Mouse (Mus musculus) thymus, adult 2 months (tissue): ENCODE results near the gene Rnf123. TPM values are rescaled to one million over a fixed set of nuclear protein-coding genes. Genes with fewer than 3 reads are reported as not detected.

Experiments used
- DNase-seq: peaks from one replicate; pipeline ENCODE4 v3.0.0; 2021
- H3K27ac ChIP-seq: fragments of 200-500 bp; 2 replicates; pipeline ENCODE4 v1.5.1; 2012; ENCODE audit warnings: low read length, control low read depth; ENCODE audit not compliant: control insufficient read depth, insufficient read depth
- H3K27me3 ChIP-seq: fragments of 200-500 bp; 2 replicates; pipeline ENCODE4 v1.6.1; 2012; ENCODE audit warnings: mild to moderate bottlenecking, low read length, moderate library complexity, mixed read lengths; ENCODE audit not compliant: control insufficient read depth, insufficient read depth
- H3K36me3 ChIP-seq: fragments of 200-500 bp; 2 replicates; pipeline ENCODE4 v1.6.1; 2012; ENCODE audit warnings: mild to moderate bottlenecking, low read length, moderate library complexity; ENCODE audit not compliant: control insufficient read depth, insufficient read depth
- H3K4me1 ChIP-seq: fragments of 200-500 bp; replicated peaks from 2 replicates; pipeline ENCODE4 v1.6.1; 2012; ENCODE audit warnings: low read length; ENCODE audit not compliant: control insufficient read depth, insufficient read depth
- H3K4me3 ChIP-seq: fragments of 200-500 bp; 2 replicates; pipeline ENCODE4 v1.5.1; 2012; ENCODE audit warnings: mild to moderate bottlenecking, low read length, control low read depth, moderate library complexity; ENCODE audit not compliant: control insufficient read depth, insufficient read depth
- CTCF ChIP-seq: fragments of 200-500 bp; IDR thresholded peaks from 2 replicates; pipeline ENCODE4 v1.5.1; 2012; ENCODE audit warnings: mild to moderate bottlenecking, control low read depth, low read length, moderate library complexity, borderline replicate concordance; ENCODE audit not compliant: control insufficient read depth, poor library complexity, insufficient read depth; ENCODE audit errors: extremely low read depth
- POLR2A ChIP-seq: fragments of 200-500 bp; IDR thresholded peaks from 2 replicates; pipeline ENCODE4 v1.6.1; 2012; ENCODE audit warnings: mild to moderate bottlenecking, low read length, control low read depth, moderate library complexity; ENCODE audit not compliant: control insufficient read depth, poor library complexity, insufficient read depth; ENCODE audit errors: extremely low read depth
- WGBS: fragments of 180-500 bp; shearing (Covaris S2); methylation state at CpG from one replicate; pipeline ENCODE4 v1.1.7; 2018; 5-methylcytosine and 5-hydroxymethylcytosine counted together
- polyA plus RNA-seq: library from polyadenylated mRNA; depleted of rRNA; stranded (reverse); fragments of >200 nt; gene quantifications from 2 replicates; pipeline ENCODE4 v1.2.3, GENCODE M21; 2012

Rnf123 gene
- polyA plus RNA-seq, 1 experiment: 246 TPM

DNA sequence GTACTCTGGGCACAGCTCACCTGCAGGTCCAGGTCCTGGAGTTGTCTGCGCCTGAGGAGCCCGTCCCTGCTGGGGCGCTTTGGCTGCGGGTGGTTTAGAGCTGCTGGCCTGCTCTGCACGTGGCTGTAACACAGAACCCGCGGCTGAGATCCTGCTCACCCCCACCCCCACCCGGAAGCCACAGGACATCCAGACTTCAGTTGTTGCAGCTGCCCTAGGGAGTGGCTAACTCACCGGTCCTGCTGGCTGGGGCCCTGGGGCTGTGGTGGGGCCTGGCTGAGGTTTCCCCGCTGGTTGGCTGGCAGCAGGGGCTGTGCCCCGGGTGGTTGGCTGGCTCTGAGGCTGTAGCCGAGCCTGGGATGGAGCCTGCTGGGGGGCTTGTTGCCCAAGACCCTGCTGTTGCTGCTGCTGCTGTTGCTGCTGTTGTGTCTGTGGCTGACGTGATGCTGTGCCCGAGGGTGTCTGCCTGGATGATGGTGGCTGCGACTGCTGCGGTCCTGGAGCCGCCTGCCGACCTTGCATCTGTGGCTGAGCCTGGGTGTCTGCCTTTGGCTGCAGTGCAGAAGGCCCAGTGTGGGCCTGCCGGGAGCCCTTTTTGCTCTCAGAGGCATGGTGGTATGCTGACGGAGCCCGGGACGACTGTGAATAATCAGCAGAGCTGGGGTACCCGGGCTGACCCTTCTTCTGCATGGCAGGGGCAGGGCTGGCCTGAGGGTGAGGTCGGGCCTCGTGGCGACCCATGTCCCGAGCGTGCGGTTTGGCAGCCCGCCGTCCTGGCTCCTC, 21.8 kb upstream of the Rnf123 start:
- H3K27ac ChIP-seq: no peak overlapping the region
- 35% methylated on average over 31 of the region's 31 CpGs for WGBS
- H3K36me3 ChIP-seq: no peaks in the 10 kb centered on the region
- TF ChIP-seq POLR2A (no peak), CTCF (no peak)
- peak overlapping the region; percentile 19 for H3K4me3 ChIP-seq
- DNase-seq: peak; percentile 31
- H3K27me3 ChIP-seq: no peaks in the 10 kb centered on the region
- peaks cover 37% of the 10 kb centered on the region for H3K4me1 ChIP-seq

GRCm38 (mm10) chr9:108099619-108100018, 16.5 kb upstream of the Rnf123 start:
- H3K27me3 ChIP-seq: no peaks in the 10 kb centered on the region
- TF ChIP-seq POLR2A (no peak), CTCF (no peak)
- H3K27ac ChIP-seq: no peak overlapping the region
- WGBS: 91% methylated on average over 8 of the region's 8 CpGs
- no peaks in the 10 kb centered on the region for H3K36me3 ChIP-seq
- no peak overlapping the region for H3K4me3 ChIP-seq
- DNase-seq: no peak
- peaks cover 9% of the 10 kb centered on the region for H3K4me1 ChIP-seq

- Histone ChIP-seq H3K27me3 (no peaks in the 10 kb centered on the region), H3K4me1 (peaks cover 14% of the 10 kb centered on the region), H3K27ac (no peak overlapping the region), H3K36me3 (0 out of 2 replicates have a peak, but pooled peaks cover 5% of the 10 kb centered on the region), H3K4me3 (no peak overlapping the region)
- TF ChIP-seq POLR2A: no peak
- no peak for TF ChIP-seq CTCF
- WGBS: 77% methylated on average over 10 of the region's 10 CpGs
- DNase-seq: no peak
These were observed 13.0 kb upstream of the Rnf123 start for GRCm38 (mm10) chr9:108095949-108096712.

- peaks cover 14% of the 10 kb centered on the region for H3K4me1 ChIP-seq
- 0 out of 2 replicates have a peak, but pooled peaks cover 5% of the 10 kb centered on the region for H3K36me3 ChIP-seq
- no peak overlapping the region for H3K4me3 ChIP-seq
- DNase-seq: peak; percentile 59
- H3K27me3 ChIP-seq: no peaks in the 10 kb centered on the region
- H3K27ac ChIP-seq: no peak overlapping the region
- 8% methylated on average over 3 of the region's 3 CpGs for WGBS
- TF ChIP-seq POLR2A (no peak), CTCF (no peak)
These were observed 12.4 kb upstream of the Rnf123 start for GRCm38 (mm10) chr9:108095518-108095917.

- Histone ChIP-seq H3K27me3 (no peaks in the 10 kb centered on the region), H3K4me1 (peaks cover 14% of the 10 kb centered on the region), H3K27ac (no peak overlapping the region), H3K4me3 (peak overlapping the region; percentile 97), H3K36me3 (peaks cover 10% of the 10 kb centered on the region)
- WGBS: 1% methylated on average over 16 of the region's 16 CpGs
- DNase-seq: peak; percentile 42
- TF ChIP-seq CTCF (no peak), POLR2A (no peak)
These were observed 11.9 kb upstream of the Rnf123 start for GRCm38 (mm10) chr9:108094998-108095411.

DNA sequence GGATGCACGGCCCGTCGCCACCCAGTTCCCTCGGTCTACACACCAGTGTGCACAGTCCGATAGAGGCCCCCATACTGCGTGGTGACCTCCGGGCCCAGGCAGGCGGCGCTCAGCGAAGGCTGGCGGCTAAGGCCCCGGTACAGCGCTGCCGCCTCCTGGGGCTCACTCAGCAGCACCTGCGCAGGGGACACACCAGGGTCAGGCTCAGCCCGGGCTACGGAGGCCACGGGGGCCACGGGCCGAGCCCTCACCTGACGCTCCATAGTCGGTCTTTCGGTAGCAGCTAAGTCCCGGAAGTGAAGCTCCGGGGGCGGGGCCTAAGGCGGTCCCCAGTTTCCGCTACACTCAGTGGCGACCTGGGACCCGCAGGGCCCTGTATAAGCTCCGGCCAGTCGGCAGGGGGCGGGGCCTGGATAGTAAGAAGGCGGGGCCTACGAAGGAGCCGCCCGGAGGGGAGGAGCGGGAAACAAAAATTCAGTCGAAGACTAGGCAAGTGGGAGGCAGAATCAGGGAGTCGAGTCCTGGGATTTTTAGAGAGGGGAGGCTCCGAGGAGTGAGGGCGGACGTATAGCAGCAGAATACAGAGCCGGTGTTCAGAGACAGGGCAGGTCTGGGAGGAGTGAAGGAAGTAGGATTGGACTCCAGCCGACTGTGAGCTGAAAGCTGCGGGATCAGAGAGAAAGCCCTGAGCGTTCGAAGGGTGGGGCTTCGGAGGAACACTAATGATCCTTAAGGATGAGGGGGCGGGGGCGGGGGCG, 11.2 kb upstream of the Rnf123 start, which contains the start of gene Apeh:
TSS of gene Apeh (minus strand) at position 423 of the 758 bp plus-strand sequence.
- Histone ChIP-seq H3K4me1 (peaks cover 14% of the 10 kb centered on the region), H3K27ac (peak within 1 kb of the TSS; percentile 73), H3K27me3 (no peaks in the 10 kb centered on the region), H3K36me3 (peaks cover 11% of the 10 kb centered on the region), H3K4me3 (peak within 1 kb of the TSS; percentile 97)
- under 1% methylated on average over 52 of the region's 52 CpGs for WGBS
- TF ChIP-seq POLR2A: peak; percentile 77; the same call in 1 of the 2 replicates
- peak; percentile 69; the same call in 1 of the 2 replicates for TF ChIP-seq CTCF
- DNase-seq: peak; percentile 96
